Mouse (Mus musculus): ENCODE measurements at regions not wholly inside any gene's neighbourhood (a gene's known extent, or its start where the extent isn't known, plus 50 kb on each side); places are given as distances from the start of the nearest gene placed in this dataset.

DNA sequence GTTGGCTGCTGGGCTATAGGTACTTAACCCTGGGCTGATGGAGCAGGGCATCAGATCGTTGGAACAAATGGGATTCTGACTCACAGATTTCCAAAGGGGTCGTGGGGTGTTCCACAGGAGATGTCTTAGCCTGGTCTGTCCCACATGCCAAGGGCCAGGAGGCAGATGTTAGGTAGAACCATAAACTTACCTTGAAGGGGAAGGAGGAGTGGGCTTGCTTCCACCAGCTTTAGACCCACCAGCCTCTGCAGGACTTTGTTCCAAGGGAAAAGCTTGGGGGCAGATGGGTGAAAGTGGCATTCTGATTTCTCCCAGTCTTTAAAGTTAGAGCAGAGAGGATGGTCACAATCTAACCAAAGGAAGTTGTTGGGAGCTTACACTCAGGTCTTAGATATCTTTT, 165.7 kb upstream of the Agap1 start:
- DNase-seq (ENCODE audit: low spot score in 2 of 2), result no peak

DNA sequence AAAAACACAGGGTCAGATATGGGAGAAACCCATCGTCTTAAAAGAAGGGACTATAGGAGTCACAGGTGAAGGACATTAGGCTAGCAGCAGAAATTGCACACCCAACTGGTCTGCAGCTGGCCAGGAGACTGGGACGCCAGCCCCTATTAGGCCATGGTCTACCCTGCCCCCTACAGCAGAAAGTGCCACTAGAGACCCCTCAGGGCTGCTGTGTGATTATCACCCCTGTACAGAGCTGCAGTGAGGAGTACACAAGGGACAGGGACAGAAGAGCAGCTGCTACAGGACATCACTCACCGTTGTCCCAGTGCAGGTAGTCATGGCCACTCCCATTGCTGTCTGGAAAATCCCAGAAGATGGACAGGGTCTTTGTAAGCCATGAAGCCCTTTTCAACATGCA, 157.9 kb upstream of the Agap1 start:
- no peak for DNase-seq (ENCODE audit: low spot score in 2 of 2)

DNA sequence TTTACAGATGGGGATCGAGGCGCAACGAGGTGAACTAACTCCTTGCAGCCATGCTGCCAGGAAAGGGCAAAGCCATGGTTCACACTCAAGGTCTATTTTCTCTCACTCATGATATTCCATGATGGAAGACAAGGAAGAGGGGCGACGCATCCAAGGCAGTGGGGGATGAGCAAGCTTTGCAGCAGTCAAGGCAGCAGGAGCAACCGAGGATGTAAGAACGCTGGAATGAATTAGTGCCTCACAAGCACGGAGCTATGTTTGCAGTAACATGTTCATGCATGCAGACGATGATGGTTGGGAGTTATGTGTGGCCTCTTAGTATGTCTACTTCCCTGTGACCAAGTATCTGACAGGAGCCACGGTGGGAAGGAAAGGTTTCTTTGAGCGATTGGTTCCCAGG, 156.8 kb upstream of the Agap1 start:
- no peak for DNase-seq (ENCODE audit: low spot score in 2 of 2)

DNA sequence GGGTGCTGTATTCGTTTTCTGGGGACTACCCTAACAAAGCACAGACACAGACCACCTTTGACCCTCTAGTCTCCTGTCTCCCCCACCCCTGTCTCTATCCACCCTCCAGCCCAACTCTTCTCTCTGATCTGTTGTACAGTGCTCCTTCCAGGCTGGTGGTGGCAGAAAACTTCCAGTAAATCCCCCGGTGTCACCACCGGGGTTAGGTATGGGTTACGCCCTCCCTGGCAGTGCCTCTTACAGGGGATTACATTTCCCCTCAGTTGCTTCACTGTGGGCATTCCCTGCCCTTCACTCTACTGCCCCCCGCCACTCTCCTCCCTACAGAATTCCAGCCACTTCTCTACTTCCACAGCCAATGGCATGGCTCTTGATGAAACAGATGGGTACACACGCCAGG, 153.5 kb upstream of the Agap1 start:
- DNase-seq (ENCODE audit: low spot score in 2 of 2), result no peak

DNA sequence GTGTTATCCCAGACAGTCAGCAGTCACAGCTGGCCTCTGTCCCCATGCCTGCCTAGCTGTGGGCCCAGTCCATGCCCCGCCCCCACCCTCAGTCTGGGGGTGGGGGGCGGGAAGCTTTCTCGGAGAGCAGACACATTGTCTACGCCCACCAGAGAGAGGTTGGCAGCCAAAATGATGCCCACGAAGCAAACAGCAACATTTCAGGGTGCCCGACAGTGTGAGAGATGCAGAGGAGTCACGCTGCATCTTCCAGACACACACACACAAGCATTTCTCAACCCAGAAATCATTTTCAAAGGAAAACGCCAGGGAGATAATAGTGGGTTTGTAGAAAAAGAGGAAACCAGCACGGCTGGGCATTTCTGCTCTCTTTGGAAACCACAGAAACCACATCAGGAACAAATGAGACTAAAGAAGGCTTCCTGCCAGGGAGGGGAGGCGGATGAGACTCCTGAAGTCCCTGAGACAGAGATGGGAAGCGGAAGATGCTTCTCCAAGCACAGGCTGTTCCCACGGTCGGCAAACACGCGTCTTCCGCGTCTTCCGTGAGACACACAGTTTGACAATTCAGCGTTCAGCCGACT, 152.1 kb upstream of the Agap1 start:
- peak; percentile 61 to 73 for DNase-seq (ENCODE audit: low spot score in 2 of 2)

DNA sequence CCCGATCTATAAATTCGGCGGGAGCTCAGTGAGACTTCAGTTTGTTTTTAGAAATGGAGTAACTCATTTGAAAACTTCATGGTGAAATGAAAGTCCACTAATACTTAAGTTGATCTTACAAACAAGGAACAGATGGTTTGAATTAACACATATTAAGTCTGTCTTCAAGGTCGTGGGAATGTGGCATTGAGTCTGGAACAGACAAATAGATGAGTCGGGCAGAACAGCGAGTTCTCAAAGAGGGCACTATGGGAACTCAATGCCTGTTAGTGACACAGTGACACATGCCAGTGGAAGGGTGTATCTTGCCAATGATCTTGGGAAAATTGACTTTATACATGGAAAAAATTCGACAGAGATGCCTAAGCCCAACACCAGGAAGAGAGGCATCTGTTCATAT, 149.4 kb upstream of the Agap1 start:
- no peak for DNase-seq (ENCODE audit: low spot score in 2 of 2)

DNA sequence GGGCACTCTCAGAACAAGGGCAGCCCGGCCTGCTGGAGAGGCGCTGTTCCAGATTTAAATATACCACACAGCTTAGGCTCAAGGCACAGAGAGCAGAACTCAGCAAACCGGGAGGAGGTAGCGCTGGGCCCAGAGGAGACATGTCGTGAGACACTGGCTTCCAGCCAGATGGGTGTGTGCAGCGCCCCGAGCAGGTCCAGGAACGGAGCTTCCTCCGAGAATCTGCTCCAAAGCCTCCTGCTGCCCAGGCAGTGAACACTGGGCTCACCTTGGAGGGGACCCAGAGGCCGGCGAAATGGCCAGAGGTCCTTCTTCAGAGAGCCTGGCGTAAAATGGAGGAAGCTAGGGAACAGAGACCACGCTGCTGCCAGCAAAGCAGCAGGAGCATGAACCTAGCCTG, 145.8 kb upstream of the Agap1 start:
- peak; percentile 49 to 51 for DNase-seq (ENCODE audit: low spot score in 2 of 2)

DNA sequence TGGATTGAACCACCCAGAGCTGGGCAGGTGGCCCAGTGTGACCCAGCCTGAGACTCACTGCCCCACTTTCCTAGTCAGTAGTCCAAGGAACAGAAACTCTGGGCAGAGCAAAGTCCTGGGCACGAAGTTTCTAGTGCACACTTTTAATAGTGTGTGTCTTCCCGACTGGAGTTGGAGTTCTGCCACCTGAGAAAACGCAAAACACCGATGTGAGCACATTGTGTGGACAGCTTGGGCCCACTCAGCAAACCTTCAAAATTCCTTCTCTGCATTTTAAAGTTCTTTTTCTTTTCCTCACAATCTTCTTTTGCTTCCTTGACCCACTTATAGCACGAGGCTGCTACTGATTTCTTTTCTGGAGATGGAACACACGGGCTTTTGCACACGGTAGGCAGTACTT, 141.5 kb upstream of the Agap1 start:
- DNase-seq (ENCODE audit: low spot score in 2 of 2), result peak; percentile 45 to 49

DNA sequence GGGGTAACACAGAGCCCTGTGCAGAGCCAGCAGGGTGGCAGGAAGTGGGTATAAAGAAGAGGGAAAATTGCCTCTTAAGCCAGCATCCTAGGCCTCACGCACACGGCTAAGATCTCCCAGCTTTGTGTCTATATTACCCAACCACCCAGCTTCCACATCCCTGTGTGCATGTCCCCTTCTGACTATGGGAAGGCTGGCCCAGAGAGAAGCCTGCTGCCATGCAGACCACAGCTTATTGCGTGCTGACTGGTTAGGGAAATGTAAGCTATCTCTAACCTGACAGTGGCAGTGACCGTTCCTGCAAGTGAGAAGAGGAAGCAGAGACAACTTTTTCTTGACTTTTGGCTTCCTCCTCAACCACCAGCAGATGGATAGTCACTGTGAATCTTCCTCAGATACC, 136.7 kb upstream of the Agap1 start:
- DNase-seq (ENCODE audit: low spot score in 2 of 2), result no peak

DNA sequence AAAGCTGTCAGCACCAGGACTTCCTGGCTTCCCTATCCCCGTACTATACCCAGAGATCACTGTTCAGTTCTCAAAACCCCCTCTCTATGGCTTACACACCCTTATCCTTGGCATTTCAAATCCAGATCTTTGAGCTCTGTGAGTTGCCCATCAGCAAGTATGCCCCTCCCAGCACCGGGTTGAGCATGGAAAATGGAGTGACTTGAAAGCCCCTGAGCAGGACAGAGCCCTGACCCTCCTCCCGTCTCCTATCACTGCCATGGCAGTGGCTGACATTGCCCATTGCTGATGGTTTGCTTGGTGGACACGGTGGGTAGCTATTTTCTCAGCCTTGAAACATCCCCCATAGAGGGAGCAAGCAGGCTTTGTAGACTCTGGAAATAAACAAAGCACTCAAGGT, 135.9 kb upstream of the Agap1 start:
- no peak for DNase-seq (ENCODE audit: low spot score in 2 of 2)

DNA sequence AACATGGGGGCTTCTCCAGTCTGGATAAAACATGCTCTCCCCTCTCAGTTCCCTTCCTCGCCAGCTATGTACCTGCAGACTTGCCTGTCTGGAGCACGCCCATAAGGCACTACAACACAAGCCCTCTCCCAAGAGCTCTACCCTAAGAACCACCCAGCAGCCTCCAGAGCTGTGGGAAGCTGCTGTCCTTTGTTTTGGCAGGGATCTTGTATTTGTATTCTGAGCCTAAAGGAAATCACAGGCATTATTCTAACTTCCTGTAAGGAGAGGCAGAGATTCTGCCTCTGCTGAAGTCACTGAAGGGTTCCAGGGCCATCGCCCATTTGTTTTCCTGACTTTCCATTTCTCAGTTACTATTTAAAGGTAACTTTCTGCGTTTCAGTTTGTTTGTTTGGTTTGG, 132.0 kb upstream of the Agap1 start:
- no peak for DNase-seq (ENCODE audit: low spot score in 2 of 2)

DNA sequence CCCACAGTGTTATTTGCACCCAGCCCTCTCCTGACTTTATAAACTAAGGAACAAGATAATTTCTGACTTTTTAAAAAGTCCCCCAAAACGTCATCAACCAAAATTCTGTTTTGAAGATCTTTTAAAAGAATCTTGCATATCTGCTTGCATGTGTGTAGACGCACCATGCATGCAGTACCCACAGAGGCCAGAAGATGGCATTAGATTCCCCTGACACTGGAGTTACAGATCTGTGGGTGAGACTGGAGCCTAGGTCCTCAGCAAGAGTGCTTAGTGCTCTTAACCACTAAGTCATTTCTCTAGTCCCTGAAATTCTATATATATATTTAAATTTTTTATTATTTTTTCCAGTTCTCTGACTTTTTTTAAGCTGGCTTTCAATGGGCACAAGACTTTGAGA, 131.5 kb upstream of the Agap1 start:
- DNase-seq (ENCODE audit: low spot score in 2 of 2), result peak; percentile 36 to 54

DNA sequence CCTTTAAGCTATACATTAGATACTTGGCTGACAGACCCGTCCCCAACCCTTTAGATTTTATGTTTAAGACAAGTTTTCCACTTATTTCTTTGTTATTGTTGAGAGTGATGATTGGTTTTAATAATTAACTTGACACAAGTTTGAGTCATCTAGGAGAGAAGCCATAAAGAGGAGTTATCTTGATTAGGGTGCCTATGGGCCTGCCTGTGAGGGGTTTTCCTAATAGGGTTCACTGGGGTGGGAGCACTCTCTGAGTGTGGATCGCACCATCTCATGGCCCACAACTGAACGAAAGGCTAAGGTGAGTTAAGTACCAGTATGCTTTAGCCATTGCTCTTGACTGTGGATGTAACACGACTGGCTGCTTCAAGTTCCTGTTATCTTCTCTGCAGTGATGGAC, 123.3 kb upstream of the Agap1 start:
- no peak for DNase-seq (ENCODE audit: low spot score in 2 of 2)

DNA sequence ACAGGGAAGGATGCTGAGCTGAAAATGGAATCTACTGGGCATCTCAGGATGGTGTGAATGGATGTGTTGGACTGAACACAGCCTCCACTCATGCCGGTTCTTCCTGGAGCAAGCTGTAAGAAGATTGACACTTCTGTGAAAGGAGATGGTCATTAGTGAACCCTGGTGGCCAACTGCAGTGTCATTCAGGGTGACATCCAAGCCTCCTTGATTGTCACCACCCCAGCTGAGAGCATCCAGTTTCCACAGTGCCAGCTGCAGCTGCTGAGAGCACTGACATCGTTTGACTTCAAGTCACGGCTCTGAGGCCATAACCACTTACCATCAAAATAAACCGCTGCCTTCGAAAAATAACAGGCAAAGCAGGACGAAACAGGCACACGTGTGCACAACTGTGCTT, 121.9 kb upstream of the Agap1 start:
- DNase-seq (ENCODE audit: low spot score in 2 of 2), result no peak

DNA sequence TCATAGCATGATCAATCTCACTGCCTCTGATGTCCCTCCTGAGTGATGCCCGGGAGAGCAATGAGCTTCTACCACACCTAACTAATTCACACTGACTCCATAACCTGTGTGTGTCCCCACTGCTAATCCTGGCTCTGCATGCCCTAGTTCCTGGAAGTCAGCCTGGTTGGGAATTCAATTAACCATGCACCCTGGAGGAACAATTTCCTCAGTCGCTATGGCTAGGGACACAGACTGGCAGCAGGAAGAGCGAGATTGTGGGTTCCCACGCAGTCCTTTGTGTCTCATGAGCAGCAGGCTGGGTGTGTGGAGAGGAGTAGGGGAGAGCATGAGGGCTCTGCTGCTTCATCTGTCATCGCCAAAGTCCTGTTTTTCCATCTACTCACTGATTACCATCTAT, 116.7 kb upstream of the Agap1 start:
- no peak for DNase-seq (ENCODE audit: low spot score in 2 of 2)

DNA sequence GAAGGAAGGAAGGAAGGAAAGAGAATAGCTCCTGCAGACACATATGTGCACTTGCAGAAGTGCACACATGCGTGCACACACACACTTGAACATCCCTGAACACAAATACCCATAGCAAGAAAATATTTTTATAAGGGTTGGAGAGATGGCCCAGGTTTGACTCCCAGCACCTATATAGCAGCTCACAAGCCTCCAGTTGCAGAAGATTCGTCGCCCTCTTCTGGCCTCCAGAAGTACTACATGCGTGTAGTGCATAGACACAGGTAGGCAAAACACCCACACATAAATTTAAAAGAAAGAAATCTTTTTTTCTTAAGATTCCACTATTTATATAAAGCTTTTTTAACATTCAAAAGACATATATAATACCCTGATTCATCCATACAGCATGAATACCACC, 111.8 kb upstream of the Agap1 start:
- DNase-seq (ENCODE audit: low spot score in 2 of 2), result no peak

DNA sequence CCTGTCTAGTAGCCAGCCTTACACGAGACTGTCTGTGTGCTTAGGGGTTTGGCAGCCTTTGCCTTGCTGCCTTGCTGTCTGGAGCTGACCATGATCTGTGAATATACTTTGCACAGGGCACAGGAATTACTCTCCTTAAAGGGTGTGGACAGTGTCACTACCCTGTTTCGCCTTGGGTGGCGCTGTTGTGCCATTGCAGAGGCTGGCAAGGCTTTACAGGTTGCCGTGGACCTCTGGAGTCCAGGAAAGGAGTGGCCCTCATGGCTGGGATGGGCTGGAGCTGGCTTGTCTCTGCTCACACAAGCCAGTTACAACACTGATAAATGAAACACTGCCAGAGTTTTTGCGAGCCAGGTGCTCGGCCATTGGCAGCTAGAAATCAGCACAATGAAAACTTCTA, 110.1 kb upstream of the Agap1 start:
- no peak for DNase-seq (ENCODE audit: low spot score in 2 of 2)

DNA sequence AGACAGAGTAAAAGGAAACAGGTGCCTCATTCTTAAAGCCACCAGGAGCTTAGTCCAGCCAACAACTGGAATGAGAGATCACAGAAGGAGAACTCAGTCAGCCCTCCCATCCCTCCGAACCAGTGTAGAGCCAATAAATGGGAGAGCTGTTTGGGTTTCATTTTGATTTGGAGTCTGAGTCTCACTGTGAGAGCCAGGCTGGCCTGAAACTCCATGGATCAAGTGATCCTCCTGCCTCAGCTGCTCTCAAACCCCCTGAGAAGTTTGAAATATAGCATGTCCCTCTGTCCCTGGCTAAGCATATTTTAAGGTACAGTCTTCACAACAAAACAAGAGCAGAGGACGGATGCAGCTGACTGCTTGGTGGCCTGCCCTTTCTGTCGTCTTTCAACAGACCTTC, 107.3 kb upstream of the Agap1 start:
- DNase-seq (ENCODE audit: low spot score in 2 of 2), result no peak

DNA sequence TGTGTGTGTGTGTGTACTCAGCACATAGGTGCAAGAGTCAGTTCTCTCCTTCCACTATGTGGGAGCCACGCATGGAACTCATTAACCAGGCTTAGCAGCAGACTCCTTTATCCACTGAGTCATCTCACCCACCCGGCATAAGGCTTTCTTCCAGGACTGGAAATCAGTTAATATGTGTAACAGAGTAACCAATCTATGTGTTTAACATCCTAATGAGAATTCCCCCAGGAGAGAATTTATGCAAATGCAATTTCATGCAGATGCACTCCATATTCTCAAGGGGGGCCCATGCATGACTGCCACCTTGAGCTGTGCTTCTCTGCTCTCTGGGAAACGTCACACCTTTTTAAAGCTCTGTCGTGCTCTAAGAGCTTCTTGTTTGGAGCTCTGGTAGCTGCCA, 101.7 kb upstream of the Agap1 start:
- no peak for DNase-seq (ENCODE audit: low spot score in 2 of 2)

DNA sequence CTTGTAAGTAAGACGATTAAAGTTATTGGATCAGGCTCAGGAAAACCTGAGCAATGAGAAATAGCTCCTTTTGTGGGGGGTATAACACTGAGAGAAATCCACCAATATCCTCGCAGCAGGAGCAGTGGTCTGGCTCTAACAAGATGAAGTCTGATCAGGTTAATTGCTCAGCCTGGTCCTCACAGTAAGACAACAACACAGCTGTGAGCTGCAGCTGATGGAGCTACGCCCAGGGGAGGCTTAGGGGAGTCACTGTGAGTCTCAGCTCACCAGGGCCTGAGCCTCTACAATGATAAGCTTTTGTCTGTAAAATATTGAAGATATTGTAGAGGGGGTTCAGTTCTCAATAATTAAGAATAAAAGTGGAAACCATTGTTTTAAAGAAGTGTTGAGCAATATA, 95.3 kb upstream of the Agap1 start:
- no peak for DNase-seq (ENCODE audit: low spot score in 2 of 2)

DNA sequence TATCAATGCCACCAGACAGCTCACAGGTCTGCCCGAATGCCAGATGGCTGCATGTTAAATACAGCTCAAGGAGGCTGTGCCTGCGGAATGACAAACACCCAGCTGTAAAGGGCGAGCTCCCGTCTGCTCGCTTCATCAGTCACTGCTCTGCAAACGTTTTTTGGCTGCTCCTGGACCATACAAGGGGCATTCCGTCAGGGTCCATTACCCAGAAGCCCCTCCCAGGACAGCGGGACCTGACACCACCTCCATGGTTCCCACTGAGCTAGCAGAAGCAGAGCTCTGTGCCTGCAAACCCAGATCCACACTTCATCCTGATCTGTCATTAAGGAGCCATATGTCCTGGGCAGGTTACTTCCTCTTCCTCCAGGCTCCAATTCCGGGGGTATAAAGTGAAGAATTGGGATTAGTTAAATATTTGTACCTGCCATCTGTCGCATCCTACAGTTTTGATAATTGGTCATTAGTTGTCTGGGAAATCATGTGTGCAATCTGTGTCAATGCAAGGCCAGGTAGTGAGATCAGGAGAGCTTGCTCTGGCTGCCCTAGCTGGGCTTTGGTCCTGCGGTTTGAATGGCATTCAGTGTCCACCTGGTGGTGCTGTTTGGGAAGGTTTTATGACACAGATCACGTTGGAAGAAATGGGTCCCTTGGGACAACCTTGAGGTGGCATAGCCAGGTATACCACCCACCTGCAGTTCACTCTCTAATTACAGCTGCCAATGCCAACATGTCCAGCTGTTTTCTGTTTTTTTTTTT, 89.9 kb upstream of the Agap1 start:
- peak in 1 of 2 experiments; percentile 41 for DNase-seq (ENCODE audit: low spot score in 2 of 2)

DNA sequence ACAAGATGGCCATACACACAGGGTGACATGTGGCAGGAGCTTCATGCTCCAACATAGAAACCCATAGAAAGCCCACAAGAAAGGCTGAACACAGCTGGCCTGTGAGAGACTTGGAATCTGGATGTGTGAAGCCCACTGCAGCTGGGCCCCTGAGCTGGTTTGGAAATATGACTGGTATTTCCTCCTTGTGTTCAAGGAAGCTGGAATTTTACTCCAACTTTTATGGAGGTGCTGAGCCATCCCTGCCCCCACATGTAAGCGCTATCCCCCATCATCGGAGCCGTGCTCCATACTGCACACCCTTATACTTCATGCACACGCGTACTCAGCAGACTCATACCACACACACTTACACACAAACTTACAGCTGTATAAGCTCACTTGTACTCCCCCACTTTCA, 87.7 kb upstream of the Agap1 start:
- DNase-seq (ENCODE audit: low spot score in 2 of 2), result no peak

DNA sequence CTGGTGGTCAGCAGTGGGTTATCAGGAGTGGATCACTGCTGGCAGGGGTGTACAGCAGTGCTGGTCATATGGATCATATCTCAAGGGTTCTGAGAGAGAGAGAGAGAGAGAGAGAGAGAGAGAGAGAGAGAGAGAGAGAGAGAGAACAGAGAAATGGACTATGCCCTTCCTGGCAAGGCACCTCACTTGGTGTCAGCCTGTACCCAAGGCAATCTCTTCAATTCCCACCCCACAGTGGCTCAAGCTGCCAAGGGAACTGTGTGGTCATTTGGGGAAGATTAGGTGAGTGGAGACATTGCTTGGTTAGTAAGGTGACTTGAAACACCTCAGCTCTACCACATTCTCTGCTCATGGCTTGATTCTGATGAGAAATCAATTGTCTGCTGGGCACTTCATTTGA, 80.8 kb upstream of the Agap1 start:
- DNase-seq (ENCODE audit: low spot score in 2 of 2), result no peak

DNA sequence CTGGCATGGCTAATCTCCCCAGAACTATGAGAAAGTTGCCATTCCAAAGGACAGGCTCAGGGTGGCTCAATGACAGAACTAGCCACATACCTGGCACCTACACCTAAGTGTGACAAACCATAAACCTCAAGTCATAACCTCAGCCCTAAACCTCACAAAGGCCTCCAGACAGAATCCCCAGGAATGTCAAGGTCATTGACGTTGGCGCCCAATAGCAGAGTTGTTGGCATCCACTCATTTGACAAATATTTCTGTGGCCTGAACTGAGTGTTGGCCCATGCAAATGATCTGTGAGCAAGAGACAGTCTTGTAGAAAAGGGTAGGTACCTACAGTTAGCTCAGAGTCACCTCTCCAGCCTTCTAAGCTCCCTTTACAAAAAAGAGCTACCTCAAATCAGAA, 80.3 kb upstream of the Agap1 start:
- DNase-seq (ENCODE audit: low spot score in 2 of 2), result no peak

All from right cerebral cortex, postnatal 10 days (tissue).